Mouse (Mus musculus): ENCODE results near the gene Crhr1.

GRCm38 (mm10) chr11:104083248-104083647, 49.4 kb upstream of the Crhr1 start:
- TF ChIP-seq POLR2A (IDR thresholded peaks at IDR 0.05; ENCODE audit: insufficient read length, low read depth) (no peak), CEBPB (IDR thresholded peaks at IDR 0.05; ENCODE audit: insufficient read depth, poor library complexity, severe bottlenecking) (no peak), E2F4 (IDR thresholded peaks at IDR 0.05; ENCODE audit: insufficient read depth) (no peak), MAX (IDR thresholded peaks at IDR 0.05; ENCODE audit: low read depth) (no peak), USF1 (IDR thresholded peaks at IDR 0.05; ENCODE audit: low read depth) (no peak), MYOD1 (IDR thresholded peaks at IDR 0.05; ENCODE audit: control insufficient read depth in 1 of 3, insufficient read length in 2 of 3, low read depth in 2 of 3) (no peak), SRF (IDR thresholded peaks at IDR 0.05; ENCODE audit: control insufficient read depth, insufficient read length, low read depth) (no peak), MYOG (IDR thresholded peaks at IDR 0.05; ENCODE audit: control insufficient read depth in 1 of 3, insufficient read depth in 1 of 3, insufficient read length in 2 of 3, low read depth in 2 of 3) (no peak), POLR2AphosphoS2 (IDR thresholded peaks at IDR 0.05; ENCODE audit: insufficient read length, low read depth) (no peak)
